Mouse (Mus musculus) embryonic facial prominence, embryonic 14.5 days (tissue): Measurements from ENCODE around the gene Ahsa2. TPM values are rescaled to one million over a fixed set of nuclear protein-coding genes. Genes with fewer than 3 reads are reported as not detected.
"Not testable (repeated sequence)": the region's sequence is repeated elsewhere in the genome, so short reads cannot be mapped to it uniquely, and the experiment has no call there.

Source experiments
- ATAC-seq: fragments of 200-750 bp; cut with Nextera tagmentation; 2 replicates; pipeline ENCODE4 v1.8.0; 2017; ENCODE audit warnings: low read depth, moderate number of reproducible peaks, moderate TSS enrichment
- DNase-seq: peaks from one replicate; pipeline ENCODE4 v3.0.0-alpha.2; 2015; ENCODE audit warnings: low spot score
- H3K27ac ChIP-seq: fragments of 300-500 bp; sonication (generic); replicated peaks from 2 replicates; pipeline ENCODE4 v1.5.1; 2014; ENCODE audit warnings: low read depth, mild to moderate bottlenecking, low read length, moderate library complexity
- H3K27me3 ChIP-seq: fragments of 300-500 bp; sonication (generic); replicated peaks from 2 replicates; pipeline ENCODE4 v1.6.1; 2014; ENCODE audit warnings: low read length; ENCODE audit not compliant: control insufficient read depth, insufficient read depth
- H3K36me3 ChIP-seq: fragments of 300-500 bp; sonication (generic); 2 replicates; pipeline ENCODE4 v1.6.1; 2014; ENCODE audit warnings: low read length, mixed read lengths; ENCODE audit not compliant: control insufficient read depth, insufficient read depth
- H3K4me1 ChIP-seq: fragments of 300-500 bp; sonication (generic); 2 replicates; pipeline ENCODE4 v1.6.1; 2014; ENCODE audit warnings: antibody characterized with exemption, low read length; ENCODE audit not compliant: control insufficient read depth, insufficient read depth
- H3K4me2 ChIP-seq: fragments of 300-500 bp; sonication (generic); 2 replicates; pipeline ENCODE4 v1.6.1; 2014; ENCODE audit warnings: low read depth, mild to moderate bottlenecking, low read length, moderate library complexity, mixed read lengths
- H3K4me3 ChIP-seq: fragments of 300-500 bp; sonication (generic); 2 replicates; pipeline ENCODE4 v1.5.1; 2014; ENCODE audit warnings: low read depth, mild to moderate bottlenecking, low read length
- H3K9ac ChIP-seq: fragments of 300-500 bp; sonication (generic); 2 replicates; pipeline ENCODE4 v1.6.1; 2014; ENCODE audit warnings: low read depth, mild to moderate bottlenecking, low read length, moderate library complexity, mixed read lengths
- H3K9me3 ChIP-seq: fragments of 300-500 bp; sonication (generic); 2 replicates; pipeline ENCODE4 v1.6.1; 2016; ENCODE audit warnings: low read length; ENCODE audit not compliant: control insufficient read depth
- WGBS: fragments of 180-500 bp; shearing (Covaris S2); extraction: QIAGEN DNeasy Blood & Tissue Kit; methylation state at CpG from one replicate; pipeline ENCODE4 v1.1.7; 2014; 5-methylcytosine and 5-hydroxymethylcytosine counted together
- microRNA-seq: library from miRNA; unstranded; fragments of <30 nt; microRNA quantifications from one replicate; pipeline ENCODE4, GENCODE M21; 2016; ENCODE audit warnings: borderline number of aligned reads
- polyA plus RNA-seq: library from polyadenylated mRNA; unstranded; fragments of >200 nt; fragmentation: Nextera tagmentation; extraction: Ambion mirVana; gene quantifications from 2 replicates; pipeline ENCODE4 v1.2.1, GENCODE M21; 2014

Gene Ahsa2
- polyA plus RNA-seq, 1 experiment from 2014 or later = 97.9 TPM

- peak overlapping the region; percentile 93 for H3K9ac ChIP-seq
- 0% methylated on average over 14 of the region's 22 CpGs for WGBS
- peaks cover 11% of the 10 kb centered on the region for H3K4me1 ChIP-seq
- peak overlapping the region; percentile 95 for H3K27ac ChIP-seq
- H3K4me3 ChIP-seq = peak overlapping the region; percentile 95
- peak overlapping the region; percentile 85 for H3K4me2 ChIP-seq
- H3K36me3 ChIP-seq = peaks cover 36% of the 10 kb centered on the region
- peak; percentile 90 for DNase-seq
- H3K27me3 ChIP-seq = no peaks in the 10 kb centered on the region
- H3K9me3 ChIP-seq = no peaks in the 10 kb centered on the region
- peak; percentile 88 for ATAC-seq
Observed at GRCm38 (mm10) chr11:23497335-23497717, 504 bp downstream of the Ahsa2 start.

GRCm38 (mm10) chr11:23496661-23497060, 1.2 kb downstream of the Ahsa2 start:
- DNase-seq (no peak), ATAC-seq (no peak)
- peak overlapping the region; percentile 93 for H3K9ac ChIP-seq
- H3K36me3 ChIP-seq = peaks cover 43% of the 10 kb centered on the region
- peak overlapping the region; percentile 95 for H3K4me3 ChIP-seq
- H3K27ac ChIP-seq = no peak overlapping the region
- H3K4me2 ChIP-seq = peak overlapping the region; percentile 85
- H3K4me1 ChIP-seq = peaks cover 11% of the 10 kb centered on the region
- H3K9me3 ChIP-seq = no peaks in the 10 kb centered on the region
- 40% methylated on average over 6 of the region's 6 CpGs for WGBS
- no peaks in the 10 kb centered on the region for H3K27me3 ChIP-seq

- 87% methylated on average over 6 of the region's 6 CpGs for WGBS
- Histone ChIP-seq H3K9me3 (no peaks in the 10 kb centered on the region), H3K36me3 (peaks cover 57% of the 10 kb centered on the region), H3K4me1 (peaks cover 11% of the 10 kb centered on the region), H3K4me3 (no peak overlapping the region), H3K27me3 (no peaks in the 10 kb centered on the region), H3K9ac (no peak overlapping the region), H3K27ac (no peak overlapping the region), H3K4me2 (no peak overlapping the region)
- DNase-seq (no peak), ATAC-seq (no peak)
Observed at GRCm38 (mm10) chr11:23495231-23495630, 2.6 kb downstream of the Ahsa2 start.

- no peaks in the 10 kb centered on the region for H3K9me3 ChIP-seq
- H3K4me2 ChIP-seq = no peak overlapping the region
- H3K9ac ChIP-seq = no peak overlapping the region
- no peaks in the 10 kb centered on the region for H3K27me3 ChIP-seq
- peaks cover 11% of the 10 kb centered on the region for H3K4me1 ChIP-seq
- ATAC-seq (no peak), DNase-seq (no peak)
- H3K27ac ChIP-seq = no peak overlapping the region
- 82% methylated on average over 4 of the region's 4 CpGs for WGBS
- H3K36me3 ChIP-seq = peaks cover 86% of the 10 kb centered on the region
- no peak overlapping the region for H3K4me3 ChIP-seq
Observed at GRCm38 (mm10) chr11:23492048-23492790, 5.6 kb downstream of the Ahsa2 start.

- no peak overlapping the region for H3K9ac ChIP-seq
- H3K4me2 ChIP-seq = no peak overlapping the region
- ATAC-seq (no peak), DNase-seq (no peak)
- no peak overlapping the region for H3K27ac ChIP-seq
- no peaks in the 10 kb centered on the region for H3K27me3 ChIP-seq
- no peaks in the 10 kb centered on the region for H3K9me3 ChIP-seq
- WGBS = 96% methylated on average over 1 of the region's 1 CpGs
- H3K4me3 ChIP-seq = no peak overlapping the region
- peaks cover 94% of the 10 kb centered on the region for H3K36me3 ChIP-seq
- no peaks in the 10 kb centered on the region for H3K4me1 ChIP-seq
Observed at GRCm38 (mm10) chr11:23489955-23490354, 7.9 kb downstream of the Ahsa2 start.

- peaks cover 61% of the 10 kb centered on the region for H3K36me3 ChIP-seq
- H3K4me2 ChIP-seq, H3K4me3 ChIP-seq, H3K9ac ChIP-seq, H3K27me3 ChIP-seq, H3K9me3 ChIP-seq, ATAC-seq, H3K4me1 ChIP-seq, H3K27ac ChIP-seq, DNase-seq: not testable (repeated sequence)
- WGBS = 98% methylated on average over 2 of the region's 2 CpGs
Observed at GRCm38 (mm10) chr11:23465862-23466261, 32.0 kb downstream of the Ahsa2 start.

Small RNAs within 50 kb of the gene (microRNA-seq; reads per million reads assigned to microRNA genes)
- gene Gm47279 = not detected

Other genes starting within 250 kb of the Ahsa2 start
- 102 and 118 TPM in 2 replicates for gene Xpo1, start 242.0 kb downstream of the Ahsa2 start, polyA plus RNA-seq
- 40.6 and 43.0 TPM in 2 replicates for gene Usp34, start 191.1 kb downstream of the Ahsa2 start, polyA plus RNA-seq
- not detected in 2 replicates for gene 1700093K21Rik, start 23.1 kb upstream of the Ahsa2 start, polyA plus RNA-seq
- gene 0610010F05Rik, start 135.6 kb upstream of the Ahsa2 start, polyA plus RNA-seq = 26.5 and 28.7 TPM in 2 replicates
- gene Pus10, start 167.6 kb upstream of the Ahsa2 start, polyA plus RNA-seq = 19.0 and 20.7 TPM in 2 replicates
- 34.5 and 35.8 TPM in 2 replicates for gene Pex13, start 167.9 kb upstream of the Ahsa2 start, polyA plus RNA-seq